Mouse (Mus musculus) limb, embryonic 14.5 days (tissue): ENCODE results near the gene Hsd3b7. TPM values are rescaled to one million over a fixed set of nuclear protein-coding genes. Genes with fewer than 3 reads are reported as not detected.

Source experiments
- ATAC-seq: fragments of 200-750 bp; cut with Nextera tagmentation; 2 replicates; pipeline ENCODE4 v1.8.0; 2017; ENCODE audit warnings: low read depth, moderate number of reproducible peaks, moderate TSS enrichment; ENCODE audit not compliant: low FRiP score
- DNase-seq: peaks from one replicate; pipeline ENCODE4 v3.0.0-alpha.2; 2015; ENCODE audit warnings: low spot score
- H3K27ac ChIP-seq: fragments of 300-500 bp; sonication (generic); replicated peaks from 2 replicates; pipeline ENCODE4 v1.5.1; 2014; ENCODE audit warnings: low read depth, mild to moderate bottlenecking, low read length, moderate library complexity, mixed read lengths
- H3K27me3 ChIP-seq: fragments of 300-500 bp; sonication (generic); 2 replicates; pipeline ENCODE4 v1.6.1; 2014; ENCODE audit warnings: low read length, mixed read lengths; ENCODE audit not compliant: control insufficient read depth, insufficient read depth
- H3K36me3 ChIP-seq: fragments of 300-500 bp; sonication (generic); 2 replicates; pipeline ENCODE4 v1.6.1; 2014; ENCODE audit warnings: mild to moderate bottlenecking, low read length, moderate library complexity, mixed read lengths; ENCODE audit not compliant: control insufficient read depth, insufficient read depth
- H3K4me1 ChIP-seq: fragments of 300-500 bp; sonication (generic); 2 replicates; pipeline ENCODE4 v1.6.1; 2014; ENCODE audit warnings: antibody characterized with exemption, low read length, mixed read lengths; ENCODE audit not compliant: control insufficient read depth, insufficient read depth
- H3K4me2 ChIP-seq: fragments of 300-500 bp; sonication (generic); replicated peaks from 2 replicates; pipeline ENCODE4 v1.6.1; 2014; ENCODE audit warnings: low read depth, mild to moderate bottlenecking, low read length, moderate library complexity; ENCODE audit not compliant: severe bottlenecking
- H3K4me3 ChIP-seq: fragments of 300-500 bp; sonication (generic); replicated peaks from 2 replicates; pipeline ENCODE4 v1.5.1; 2014; ENCODE audit warnings: low read length
- H3K9ac ChIP-seq: fragments of 300-500 bp; sonication (generic); 2 replicates; pipeline ENCODE4 v1.6.1; 2014; ENCODE audit warnings: mild to moderate bottlenecking, low read depth, low read length, moderate library complexity; ENCODE audit not compliant: severe bottlenecking
- H3K9me3 ChIP-seq: fragments of 300-500 bp; sonication (generic); 2 replicates; pipeline ENCODE4 v1.6.1; 2016; ENCODE audit warnings: low read length; ENCODE audit not compliant: control insufficient read depth
- POLR2A ChIP-seq: fragments of 200-500 bp; IDR thresholded peaks from 2 replicates; pipeline ENCODE4 v1.8.0; 2012; ENCODE audit warnings: inconsistent platforms, mild to moderate bottlenecking, moderate library complexity, borderline replicate concordance; ENCODE audit not compliant: insufficient read depth, insufficient read length; ENCODE audit errors: extremely low read depth
- WGBS: fragments of 180-500 bp; shearing (Covaris S2); extraction: QIAGEN DNeasy Blood & Tissue Kit; methylation state at CpG from one replicate; pipeline ENCODE4 v1.1.7; 2014; 5-methylcytosine and 5-hydroxymethylcytosine counted together
- polyA plus RNA-seq, 2 experiments: library from polyadenylated mRNA; depleted of rRNA in 1 of 2; stranded (reverse) in 1 of 2; unstranded in 1 of 2; fragments of >200 nt; fragmentation: Nextera tagmentation in 1 of 2; extraction: Ambion mirVana in 1 of 2; gene quantifications; 2 replicates each; pipeline versions ENCODE4 v1.2.1 to v1.2.3; 2012 to 2014

Gene Hsd3b7
- polyA plus RNA-seq, 2 experiments: 14.3 to 28.0 TPM

- peak within 1 kb of the TSS; percentile 96 for H3K27ac ChIP-seq
- peaks cover 12% of the 10 kb centered on the region; the same call in 1 of the 2 replicates for H3K4me1 ChIP-seq
- peak within 1 kb of the TSS; percentile 94 for H3K4me3 ChIP-seq
- DNase-seq (peak; percentile 89), ATAC-seq (peak; percentile 77)
- H3K27me3 ChIP-seq: no peaks in the 10 kb centered on the region
- under 1% methylated on average over 23 of the region's 23 CpGs for WGBS
- no peaks in the 10 kb centered on the region for H3K9me3 ChIP-seq
- peak within 1 kb of the TSS; percentile 74 for H3K4me2 ChIP-seq
- peak within 1 kb of the TSS; percentile 92 for H3K9ac ChIP-seq
- peaks cover 27% of the 10 kb centered on the region for H3K36me3 ChIP-seq
- TF ChIP-seq POLR2A: 0 out of 2 replicates have a peak, but pooled peaks have one; percentile 7
Measured at GRCm38 (mm10) chr7:127776426-127776825, 24.0 kb upstream of the Hsd3b7 start, which contains the start of gene Setd1a. Gene Setd1a, plus strand, starts transcription at chr7:127776670.

DNA sequence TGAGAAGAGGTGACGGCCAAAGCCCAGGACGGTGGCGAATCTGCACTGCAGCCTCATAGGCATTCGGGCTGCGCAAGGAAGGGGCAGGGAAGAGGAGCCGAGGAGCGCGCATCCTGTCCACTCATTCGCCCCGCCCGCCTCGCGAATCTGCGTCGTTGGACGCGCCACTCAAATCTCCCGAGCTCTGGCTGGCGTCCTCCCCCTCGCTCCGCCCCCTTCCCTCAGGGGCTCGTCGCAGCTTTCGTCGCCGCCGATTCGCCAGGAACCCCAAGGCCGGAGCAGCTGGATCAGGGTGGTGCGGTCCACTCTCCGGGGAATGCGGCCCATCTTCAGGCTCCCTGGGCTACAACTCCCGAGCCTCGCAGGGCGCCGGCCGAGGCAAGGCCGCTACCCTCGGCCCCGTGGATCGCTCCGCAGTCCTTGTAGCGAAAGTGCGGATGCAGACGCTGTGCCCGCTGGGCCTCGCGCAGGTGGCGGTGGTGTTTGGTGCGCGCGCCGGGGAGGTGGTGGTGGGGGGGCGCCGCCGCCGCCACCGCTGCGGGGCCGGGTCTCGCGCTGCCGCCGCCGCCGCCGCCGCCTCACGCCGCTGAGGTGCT, 23.4 kb upstream of the Hsd3b7 start:
- peak; percentile 96 for DNase-seq
- H3K4me1 ChIP-seq: peaks cover 12% of the 10 kb centered on the region; the same call in 1 of the 2 replicates
- ATAC-seq: peak; percentile 90
- under 1% methylated on average over 50 of the region's 70 CpGs for WGBS
- H3K27me3 ChIP-seq: no peaks in the 10 kb centered on the region
- peak overlapping the region; percentile 92 for H3K9ac ChIP-seq
- H3K4me2 ChIP-seq: peak overlapping the region; percentile 74
- no peaks in the 10 kb centered on the region for H3K9me3 ChIP-seq
- TF ChIP-seq POLR2A: peak; percentile 73; the same call in 1 of the 2 replicates
- H3K27ac ChIP-seq: peak overlapping the region; percentile 96
- H3K36me3 ChIP-seq: peaks cover 32% of the 10 kb centered on the region
- peak overlapping the region; percentile 94 for H3K4me3 ChIP-seq

- 0 out of 2 replicates have a peak, but pooled peaks have one; percentile 9 for TF ChIP-seq POLR2A
- Histone ChIP-seq H3K9me3 (no peaks in the 10 kb centered on the region), H3K4me1 (peaks cover 12% of the 10 kb centered on the region; the same call in 1 of the 2 replicates), H3K4me2 (peak overlapping the region; percentile 74), H3K4me3 (peak overlapping the region; percentile 94), H3K9ac (peak overlapping the region; percentile 92), H3K27me3 (no peaks in the 10 kb centered on the region), H3K27ac (peak overlapping the region; percentile 96), H3K36me3 (peaks cover 39% of the 10 kb centered on the region)
- ATAC-seq: peak; percentile 51
- 9% methylated on average over 42 of the region's 66 CpGs for WGBS
- peak; percentile 46 for DNase-seq
Measured at GRCm38 (mm10) chr7:127777474-127778266, 22.7 kb upstream of the Hsd3b7 start.

DNA sequence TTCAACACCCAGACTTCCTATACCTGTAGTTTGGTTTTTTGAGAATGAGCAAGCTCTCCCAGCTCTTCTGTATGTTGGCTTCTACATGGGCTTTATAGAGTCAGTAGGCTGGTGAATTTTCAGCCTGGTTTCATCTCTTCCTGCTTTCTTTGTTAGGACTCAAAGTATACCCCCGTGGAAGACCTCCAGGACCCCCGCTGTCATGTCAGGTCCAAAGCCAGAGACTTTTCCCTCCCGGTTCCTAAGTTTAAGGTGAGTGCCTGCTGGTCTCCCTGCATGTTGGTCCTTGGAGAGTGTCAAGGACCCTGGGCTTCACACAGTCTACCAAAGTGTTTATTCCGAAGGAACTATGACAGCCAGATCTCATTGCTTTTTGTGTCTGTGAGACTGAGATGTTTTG, 22.1 kb upstream of the Hsd3b7 start:
- Histone ChIP-seq H3K27ac (no peak overlapping the region), H3K4me2 (peak overlapping the region; percentile 74), H3K9me3 (no peaks in the 10 kb centered on the region), H3K4me1 (peaks cover 12% of the 10 kb centered on the region; the same call in 1 of the 2 replicates), H3K27me3 (no peaks in the 10 kb centered on the region), H3K36me3 (peaks cover 42% of the 10 kb centered on the region), H3K4me3 (peak overlapping the region; percentile 94), H3K9ac (peak overlapping the region; percentile 92; the same call in 1 of the 2 replicates)
- DNase-seq (no peak), ATAC-seq (no peak)
- no peak for TF ChIP-seq POLR2A
- WGBS: 73% methylated on average over 4 of the region's 4 CpGs

DNA sequence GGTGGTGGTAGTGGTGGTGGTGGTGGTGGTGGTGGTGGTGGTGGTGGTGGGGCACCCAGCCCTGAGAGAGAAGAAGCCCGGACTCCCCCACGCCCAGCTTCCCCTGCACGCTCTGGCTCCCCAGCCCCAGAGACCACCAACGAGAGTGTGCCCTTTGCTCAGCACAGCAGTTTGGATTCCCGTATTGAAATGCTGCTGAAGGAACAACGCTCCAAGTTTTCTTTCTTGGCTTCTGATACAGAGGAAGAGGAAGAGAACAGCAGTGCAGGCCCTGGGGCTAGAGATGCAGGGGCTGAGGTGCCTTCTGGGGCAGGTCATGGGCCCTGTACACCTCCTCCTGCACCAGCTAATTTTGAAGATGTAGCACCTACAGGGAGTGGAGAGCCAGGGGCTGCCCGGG, 15.1 kb upstream of the Hsd3b7 start, which contains the start of gene Gm49388:
Gene Gm49388 (plus strand): TSS at position 301 of the 400 bp plus-strand sequence.
- TF ChIP-seq POLR2A: no peak
- H3K4me2 ChIP-seq: no peak within 1 kb of the TSS
- no peak within 1 kb of the TSS for H3K9ac ChIP-seq
- WGBS: 92% methylated on average over 4 of the region's 7 CpGs
- ATAC-seq: no peak
- H3K9me3 ChIP-seq: no peaks in the 10 kb centered on the region
- H3K36me3 ChIP-seq: peaks cover 96% of the 10 kb centered on the region
- no peak within 1 kb of the TSS for H3K27ac ChIP-seq
- H3K27me3 ChIP-seq: no peaks in the 10 kb centered on the region
- no peak within 1 kb of the TSS for H3K4me3 ChIP-seq
- H3K4me1 ChIP-seq: no peaks in the 10 kb centered on the region
- DNase-seq: no peak
